Mouse (Mus musculus): ENCODE measurements around the gene Insc.

DNA sequence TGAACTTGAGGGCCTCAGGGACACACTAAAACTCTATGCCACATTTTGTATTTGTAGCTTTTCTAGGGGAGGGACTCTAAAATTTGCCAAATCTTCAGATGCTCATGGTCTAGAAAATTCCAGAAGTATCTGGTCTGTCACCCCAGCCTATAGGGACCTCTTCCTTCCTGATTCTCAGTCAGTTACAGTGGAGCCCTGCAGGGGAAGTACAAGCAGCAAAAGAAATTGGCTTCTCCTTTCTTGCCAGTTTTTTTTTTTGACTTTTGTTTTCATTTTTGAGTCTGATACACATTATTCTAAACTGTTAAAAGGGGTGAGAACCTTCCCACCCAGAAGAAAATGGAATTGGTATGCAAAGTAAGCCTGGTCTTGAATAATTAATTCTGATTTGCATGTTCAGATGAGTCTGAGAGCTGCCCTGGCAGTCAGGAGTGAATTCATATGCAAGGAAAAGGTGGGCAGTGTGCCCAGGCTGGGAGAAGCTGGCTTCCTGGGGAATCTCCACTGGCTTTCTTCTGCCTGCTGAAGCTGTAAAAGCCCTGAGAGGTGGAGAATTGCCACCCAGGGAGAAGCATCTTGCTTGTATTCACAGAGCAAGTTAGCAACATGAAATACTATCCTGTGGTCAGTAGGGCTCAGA is 149.2 kb downstream of the Insc start:
- TF ChIP-seq POLR2A (IDR thresholded peaks at IDR 0.05; ENCODE audit: low read depth, low read length) (no peak), CTCF (IDR thresholded peaks at IDR 0.05; ENCODE audit: extremely low read depth, insufficient read length, insufficient replicate concordance, low read depth, low read length) (no peak)

Data from small intestine, adult 2 months (tissue).